Mouse (Mus musculus) C2C12 (cell line): ENCODE measurements at regions not wholly inside any gene's neighbourhood (a gene's known extent, or its start where the extent isn't known, plus 50 kb on each side); places are given as distances from the start of the nearest gene placed in this dataset.

ENCODE experiments used
- H3K27me3 ChIP-seq: one replicate; pipeline ENCODE4 v1.6.1; 2011; ENCODE audit not compliant: control insufficient read depth, insufficient read depth, insufficient read length
- H3K36me3 ChIP-seq: one replicate; pipeline ENCODE4 v1.6.1; 2011; ENCODE audit not compliant: control insufficient read depth, insufficient read depth
- H3K4me3 ChIP-seq: one replicate; pipeline ENCODE4 v1.5.1; 2011; ENCODE audit warnings: mild to moderate bottlenecking, control low read depth; ENCODE audit not compliant: poor library complexity, insufficient read depth, severe bottlenecking
- H3K79me2 ChIP-seq: one replicate; pipeline ENCODE4 v1.6.1; 2011; ENCODE audit not compliant: control insufficient read depth, insufficient read depth
- H3K79me3 ChIP-seq: one replicate; pipeline ENCODE4 v1.6.1; 2011; ENCODE audit warnings: low read depth, control low read depth
- H3ac ChIP-seq: one replicate; pipeline ENCODE3; 2011; ENCODE audit warnings: low read depth; ENCODE audit not compliant: control insufficient read depth, insufficient read length
- CEBPB ChIP-seq: IDR thresholded peaks from one replicate; pipeline ENCODE4 v1.6.1; 2011; ENCODE audit warnings: low read depth, mild to moderate bottlenecking, control low read depth, moderate library complexity
- CTCF ChIP-seq: IDR thresholded peaks from one replicate; pipeline ENCODE4 v1.5.1; 2011; ENCODE audit not compliant: control insufficient read depth, insufficient read depth, insufficient read length
- FOSL1 ChIP-seq: IDR thresholded peaks from one replicate; pipeline ENCODE4 v1.8.0; 2011; ENCODE audit warnings: mild to moderate bottlenecking, low read length; ENCODE audit not compliant: poor library complexity, insufficient read depth, severe bottlenecking
- MAX ChIP-seq: IDR thresholded peaks from one replicate; pipeline ENCODE4 v1.6.1; 2011; ENCODE audit warnings: mild to moderate bottlenecking, control low read depth
- MYOD1 ChIP-seq: IDR thresholded peaks from one replicate; pipeline ENCODE4 v1.6.1; 2011; ENCODE audit warnings: low read depth; ENCODE audit not compliant: control insufficient read depth, insufficient read length
- MYOG ChIP-seq: IDR thresholded peaks from one replicate; pipeline ENCODE4 v1.6.1; 2011; ENCODE audit not compliant: control insufficient read depth, insufficient read length; ENCODE audit errors: extremely low read depth
- USF1 ChIP-seq: IDR thresholded peaks from one replicate; pipeline ENCODE4 v1.6.1; 2011; ENCODE audit warnings: low read depth, mild to moderate bottlenecking, control low read depth, moderate library complexity

DNA sequence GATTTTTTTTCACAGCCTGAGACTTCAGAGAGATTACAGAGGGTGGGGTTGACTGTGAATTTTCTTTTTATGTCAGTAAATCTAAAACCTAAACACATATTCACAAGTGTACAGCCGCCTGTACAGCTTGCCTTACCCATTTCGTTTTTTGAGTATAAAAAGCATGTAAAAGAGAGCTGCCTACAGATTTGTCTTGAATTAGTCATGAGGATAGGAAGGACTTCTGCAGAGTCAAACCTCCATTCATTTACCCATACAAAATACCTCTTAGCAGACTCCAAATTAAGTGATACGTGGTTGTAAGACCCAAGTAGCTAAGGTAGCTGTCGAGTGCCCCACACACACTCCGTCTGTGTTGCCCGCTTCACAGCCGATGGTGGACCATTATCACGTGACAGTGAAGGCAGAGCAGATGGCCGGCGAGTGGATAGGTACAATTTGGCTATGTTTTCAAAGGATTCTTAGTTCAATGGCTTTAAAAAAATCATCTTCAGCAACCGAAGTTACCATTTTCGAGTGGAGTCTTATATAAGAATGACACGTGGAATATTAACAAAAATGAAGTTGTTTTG, 591.3 kb downstream of the Ptprc start:
- Histone ChIP-seq H3K79me3 (no peaks in the 10 kb centered on the region), H3K36me3 (no peaks in the 10 kb centered on the region), H3K4me3 (no peak overlapping the region), H3ac (no peak overlapping the region), H3K79me2 (no peaks in the 10 kb centered on the region), H3K27me3 (no peaks in the 10 kb centered on the region)
- TF ChIP-seq MYOD1, result no peak
- TF ChIP-seq MYOG, result no peak
- no peak for TF ChIP-seq FOSL1
- no peak for TF ChIP-seq CEBPB
- no peak for TF ChIP-seq CTCF
- TF ChIP-seq MAX, result no peak
- no peak for TF ChIP-seq USF1

GRCm38 (mm10) chr1:137577639-137578038, 597.9 kb downstream of the Ptprc start:
- TF ChIP-seq MYOD1 (no peak), MAX (no peak), CTCF (no peak), USF1 (no peak), FOSL1 (no peak), CEBPB (no peak), MYOG (no peak)
- Histone ChIP-seq H3K79me3 (no peaks in the 10 kb centered on the region), H3K79me2 (no peaks in the 10 kb centered on the region), H3K27me3 (no peaks in the 10 kb centered on the region), H3K36me3 (no peaks in the 10 kb centered on the region), H3K4me3 (no peak overlapping the region), H3ac (no peak overlapping the region)

GRCm38 (mm10) chr1:137576174-137576573, 599.3 kb downstream of the Ptprc start:
- Histone ChIP-seq H3K27me3 (no peaks in the 10 kb centered on the region), H3K36me3 (no peaks in the 10 kb centered on the region), H3ac (no peak overlapping the region), H3K79me2 (no peaks in the 10 kb centered on the region), H3K79me3 (no peaks in the 10 kb centered on the region), H3K4me3 (no peak overlapping the region)
- TF ChIP-seq MYOD1, result peak; percentile 42
- no peak for TF ChIP-seq MAX
- TF ChIP-seq USF1, result no peak

DNA sequence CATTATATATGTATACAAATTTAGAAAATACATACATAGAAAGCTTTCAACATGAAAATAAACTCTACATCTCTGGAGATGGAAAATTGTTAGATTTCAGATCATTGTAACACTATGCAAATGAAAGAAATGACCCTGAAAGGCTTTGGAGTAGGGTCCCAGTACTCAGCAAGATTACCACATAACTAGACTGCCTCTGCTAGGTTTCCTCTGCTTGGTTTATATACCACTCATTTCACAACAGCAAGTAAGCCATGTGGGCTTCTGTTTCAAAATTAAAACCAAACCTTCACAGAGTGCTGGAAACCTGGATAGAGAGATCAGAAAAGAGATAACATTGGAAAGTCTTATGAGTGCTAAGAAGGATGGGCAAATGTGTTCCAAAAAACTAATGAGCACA, 600.1 kb downstream of the Ptprc start:
- no peak for TF ChIP-seq CEBPB
- TF ChIP-seq MYOG, result no peak
- no peak for TF ChIP-seq MYOD1
- TF ChIP-seq USF1, result no peak
- TF ChIP-seq MAX, result no peak
- TF ChIP-seq FOSL1, result no peak
- TF ChIP-seq CTCF, result no peak

DNA sequence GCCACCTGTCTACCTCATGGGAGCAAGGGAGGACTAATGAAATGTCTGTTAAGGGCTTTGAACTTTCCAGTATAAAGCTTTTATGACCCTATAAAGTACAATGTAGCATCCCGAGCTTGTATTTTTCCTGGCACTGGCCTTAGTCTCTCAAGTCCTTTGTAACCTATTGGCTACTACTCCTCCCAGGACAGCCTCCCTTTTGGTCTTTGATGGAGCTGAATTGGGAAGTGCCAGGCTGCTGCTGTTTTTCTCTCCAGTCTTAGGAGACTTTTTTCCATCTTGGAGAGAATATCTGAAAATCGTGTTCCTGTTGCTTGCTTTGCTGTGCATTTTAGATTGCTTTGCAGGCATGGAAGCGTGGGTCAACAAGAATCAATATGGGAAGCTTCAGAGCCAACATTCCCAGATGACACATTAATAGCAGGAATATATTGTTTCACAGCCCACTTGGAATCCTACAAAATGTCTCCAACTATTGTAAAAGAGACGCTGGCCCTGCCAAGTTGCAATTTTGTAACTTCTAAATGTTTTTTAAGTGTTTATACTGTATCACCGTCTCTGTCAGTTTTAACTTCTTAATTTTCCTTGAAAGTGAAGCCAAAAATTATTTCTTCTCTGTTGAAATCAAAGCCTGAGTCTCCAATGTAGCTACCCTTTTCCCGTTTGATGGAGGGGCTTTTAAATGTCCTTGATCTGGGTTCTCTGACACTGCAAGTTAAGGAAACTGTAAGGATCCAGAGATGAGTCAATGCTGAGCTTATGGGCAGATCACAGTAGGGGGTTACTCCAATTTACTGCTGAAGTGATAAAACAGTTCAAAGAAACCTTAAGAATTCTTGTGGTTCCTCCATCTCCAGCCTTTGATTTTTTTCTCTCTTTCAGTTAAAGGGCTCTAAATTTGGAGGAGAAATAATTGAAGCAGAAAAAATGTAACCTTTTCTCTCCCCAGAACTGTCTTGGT, 603.3 kb downstream of the Ptprc start:
- H3K27me3 ChIP-seq, result no peaks in the 10 kb centered on the region
- no peak overlapping the region for H3ac ChIP-seq
- no peaks in the 10 kb centered on the region for H3K79me3 ChIP-seq
- no peaks in the 10 kb centered on the region for H3K36me3 ChIP-seq
- no peaks in the 10 kb centered on the region for H3K79me2 ChIP-seq
- no peak for TF ChIP-seq MYOG
- TF ChIP-seq FOSL1, result no peak
- no peak for TF ChIP-seq MAX
- no peak for TF ChIP-seq CTCF
- TF ChIP-seq USF1, result no peak
- TF ChIP-seq MYOD1, result no peak
- TF ChIP-seq CEBPB, result no peak
- no peak overlapping the region for H3K4me3 ChIP-seq

More for the DNA sequence above, 600.1 kb downstream of the Ptprc start:
- H3K79me3 ChIP-seq, result no peaks in the 10 kb centered on the region
- H3K79me2 ChIP-seq, result no peaks in the 10 kb centered on the region
- H3K36me3 ChIP-seq, result no peaks in the 10 kb centered on the region
- no peaks in the 10 kb centered on the region for H3K27me3 ChIP-seq
- H3ac ChIP-seq, result no peak overlapping the region
- no peak overlapping the region for H3K4me3 ChIP-seq
